Mouse (Mus musculus): ENCODE results near the gene Nme1. TPM values are rescaled to one million over a fixed set of nuclear protein-coding genes. Genes with fewer than 3 reads are reported as not detected.

The Nme1 gene
- polyA plus RNA-seq, 1 experiment from 2014 or later: 104 TPM

GRCm38 (mm10) chr11:93911603-93912002 lies 56.7 kb downstream of the Nme1 start:
- ATAC-seq (replicated peaks; ENCODE audit: extremely low read depth, insufficient read depth, low FRiP score): no peak
- Histone ChIP-seq H3K36me3 (ENCODE audit: control insufficient read depth, insufficient read depth) (peaks cover 43% of the 10 kb centered on the region), H3K4me1 (ENCODE audit: control insufficient read depth, insufficient read depth, low read length) (no peaks in the 10 kb centered on the region), H3K9me3 (replicated peaks; ENCODE audit: control insufficient read depth, low read length) (no peaks in the 10 kb centered on the region), H3K27ac (ENCODE audit: low read length) (no peak overlapping the region), H3K27me3 (ENCODE audit: control insufficient read depth, insufficient read depth, low read length) (no peaks in the 10 kb centered on the region), H3K9ac (ENCODE audit: low read length) (no peak overlapping the region), H3K4me2 (ENCODE audit: low read depth, low read length) (no peak overlapping the region), H3K4me3 (ENCODE audit: low read length) (no peak overlapping the region)
- WGBS: 89% methylated on average over 3 of the region's 3 CpGs

- Histone ChIP-seq H3K9ac (ENCODE audit: low read length) (no peak overlapping the region), H3K27me3 (ENCODE audit: control insufficient read depth, insufficient read depth, low read length) (no peaks in the 10 kb centered on the region), H3K36me3 (ENCODE audit: control insufficient read depth, insufficient read depth) (peaks cover 42% of the 10 kb centered on the region), H3K4me2 (ENCODE audit: low read depth, low read length) (no peak overlapping the region), H3K27ac (ENCODE audit: low read length) (no peak overlapping the region), H3K4me3 (ENCODE audit: low read length) (no peak overlapping the region), H3K9me3 (replicated peaks; ENCODE audit: control insufficient read depth, low read length) (no peaks in the 10 kb centered on the region), H3K4me1 (ENCODE audit: control insufficient read depth, insufficient read depth, low read length) (no peaks in the 10 kb centered on the region)
- WGBS: 81% methylated on average over 9 of the region's 9 CpGs
- ATAC-seq (replicated peaks; ENCODE audit: extremely low read depth, insufficient read depth, low FRiP score): no peak
These were observed 59.5 kb downstream of the Nme1 start for GRCm38 (mm10) chr11:93908829-93909228.

- Histone ChIP-seq H3K36me3 (ENCODE audit: control insufficient read depth, insufficient read depth) (peaks cover 38% of the 10 kb centered on the region), H3K4me1 (ENCODE audit: control insufficient read depth, insufficient read depth, low read length) (no peaks in the 10 kb centered on the region), H3K9me3 (replicated peaks; ENCODE audit: control insufficient read depth, low read length) (no peaks in the 10 kb centered on the region), H3K4me2 (ENCODE audit: low read depth, low read length) (no peak overlapping the region), H3K27me3 (ENCODE audit: control insufficient read depth, insufficient read depth, low read length) (no peaks in the 10 kb centered on the region), H3K9ac (ENCODE audit: low read length) (no peak overlapping the region), H3K27ac (ENCODE audit: low read length) (no peak overlapping the region), H3K4me3 (ENCODE audit: low read length) (no peak overlapping the region)
- no peak for ATAC-seq (replicated peaks; ENCODE audit: extremely low read depth, insufficient read depth, low FRiP score)
- WGBS: 80% methylated on average over 3 of the region's 3 CpGs
These were observed 60.5 kb downstream of the Nme1 start for GRCm38 (mm10) chr11:93907839-93908238.

Other genes with a start within 250 kb of the Nme1 start
- gene Utp18, start 82.8 kb downstream of the Nme1 start, polyA plus RNA-seq (2015; fragmentation: Nextera tagmentation; extraction: Ambion mirVana): 16.8 and 17.0 TPM in 2 replicates
- gene Mbtd1, start 82.7 kb downstream of the Nme1 start, polyA plus RNA-seq (2015; fragmentation: Nextera tagmentation; extraction: Ambion mirVana): 17.6 and 20.0 TPM in 2 replicates
- 408 and 420 TPM in 2 replicates for gene Nme2, start 12.3 kb downstream of the Nme1 start, polyA plus RNA-seq (2015; fragmentation: Nextera tagmentation; extraction: Ambion mirVana)
- gene Gm20390, start 228 bp downstream of the Nme1 start, polyA plus RNA-seq (2015; fragmentation: Nextera tagmentation; extraction: Ambion mirVana): 182 and 233 TPM in 2 replicates
- gene Spag9, start 27.6 kb upstream of the Nme1 start, polyA plus RNA-seq (2015; fragmentation: Nextera tagmentation; extraction: Ambion mirVana): 31.7 and 36.2 TPM in 2 replicates
- 35.7 and 41.2 TPM in 2 replicates for gene Tob1, start 242.9 kb upstream of the Nme1 start, polyA plus RNA-seq (2015; fragmentation: Nextera tagmentation; extraction: Ambion mirVana)